Mouse (Mus musculus) embryonic facial prominence, embryonic 14.5 days (tissue): Measurements from ENCODE around the gene Gm10190. TPM values are rescaled to one million over a fixed set of nuclear protein-coding genes. Genes with fewer than 3 reads are reported as not detected.
A peak's percentile ranks its signal among the peaks of the same experiment; 100 is the strongest.
"Not testable (repeated sequence)": the region's sequence is repeated elsewhere in the genome, so short reads cannot be mapped to it uniquely, and the experiment has no call there.

Source experiments
- ATAC-seq: fragments of 200-750 bp; cut with Nextera tagmentation; 2 replicates; pipeline ENCODE4 v1.8.0; 2017; ENCODE audit warnings: low read depth, moderate number of reproducible peaks, moderate TSS enrichment
- DNase-seq: peaks from one replicate; pipeline ENCODE4 v3.0.0-alpha.2; 2015; ENCODE audit warnings: low spot score
- H3K27ac ChIP-seq: fragments of 300-500 bp; sonication (generic); replicated peaks from 2 replicates; pipeline ENCODE4 v1.5.1; 2014; ENCODE audit warnings: low read depth, mild to moderate bottlenecking, low read length, moderate library complexity
- H3K27me3 ChIP-seq: fragments of 300-500 bp; sonication (generic); replicated peaks from 2 replicates; pipeline ENCODE4 v1.6.1; 2014; ENCODE audit warnings: low read length; ENCODE audit not compliant: control insufficient read depth, insufficient read depth
- H3K36me3 ChIP-seq: fragments of 300-500 bp; sonication (generic); 2 replicates; pipeline ENCODE4 v1.6.1; 2014; ENCODE audit warnings: low read length, mixed read lengths; ENCODE audit not compliant: control insufficient read depth, insufficient read depth
- H3K4me1 ChIP-seq: fragments of 300-500 bp; sonication (generic); 2 replicates; pipeline ENCODE4 v1.6.1; 2014; ENCODE audit warnings: antibody characterized with exemption, low read length; ENCODE audit not compliant: control insufficient read depth, insufficient read depth
- H3K4me2 ChIP-seq: fragments of 300-500 bp; sonication (generic); 2 replicates; pipeline ENCODE4 v1.6.1; 2014; ENCODE audit warnings: low read depth, mild to moderate bottlenecking, low read length, moderate library complexity, mixed read lengths
- H3K4me3 ChIP-seq: fragments of 300-500 bp; sonication (generic); 2 replicates; pipeline ENCODE4 v1.5.1; 2014; ENCODE audit warnings: low read depth, mild to moderate bottlenecking, low read length
- H3K9ac ChIP-seq: fragments of 300-500 bp; sonication (generic); 2 replicates; pipeline ENCODE4 v1.6.1; 2014; ENCODE audit warnings: low read depth, mild to moderate bottlenecking, low read length, moderate library complexity, mixed read lengths
- H3K9me3 ChIP-seq: fragments of 300-500 bp; sonication (generic); 2 replicates; pipeline ENCODE4 v1.6.1; 2016; ENCODE audit warnings: low read length; ENCODE audit not compliant: control insufficient read depth
- WGBS: fragments of 180-500 bp; shearing (Covaris S2); extraction: QIAGEN DNeasy Blood & Tissue Kit; methylation state at CpG from one replicate; pipeline ENCODE4 v1.1.7; 2014; 5-methylcytosine and 5-hydroxymethylcytosine counted together
- polyA plus RNA-seq: library from polyadenylated mRNA; unstranded; fragments of >200 nt; fragmentation: Nextera tagmentation; extraction: Ambion mirVana; gene quantifications from 2 replicates; pipeline ENCODE4 v1.2.1, GENCODE M21; 2014

The Gm10190 gene
- polyA plus RNA-seq, 1 experiment from 2014 or later, result 0.75 TPM

DNA sequence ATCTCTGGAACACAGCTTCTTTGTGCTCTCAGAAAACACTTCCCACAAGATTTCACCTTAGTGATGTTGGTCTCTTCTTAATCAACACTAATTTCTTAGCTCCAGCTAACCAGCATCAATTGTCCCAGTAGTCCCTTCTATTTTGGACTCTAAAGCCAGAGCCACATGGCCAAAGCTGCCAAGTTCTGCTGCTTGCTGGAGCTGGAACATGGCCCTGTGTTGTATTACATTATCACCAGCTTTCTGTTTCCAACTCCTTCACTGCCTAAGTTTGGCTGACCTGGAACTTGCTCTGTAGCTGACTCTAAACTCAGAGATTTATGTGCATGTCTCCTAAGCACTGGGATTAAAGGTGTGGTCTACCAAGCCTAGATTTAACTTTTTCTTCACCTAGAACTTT is 5.0 kb upstream of the Gm10190 start:
- not testable (repeated sequence) for H3K36me3 ChIP-seq, H3K27me3 ChIP-seq, DNase-seq, H3K4me1 ChIP-seq, ATAC-seq, H3K27ac ChIP-seq, H3K9me3 ChIP-seq, H3K4me2 ChIP-seq, H3K9ac ChIP-seq, H3K4me3 ChIP-seq

DNA sequence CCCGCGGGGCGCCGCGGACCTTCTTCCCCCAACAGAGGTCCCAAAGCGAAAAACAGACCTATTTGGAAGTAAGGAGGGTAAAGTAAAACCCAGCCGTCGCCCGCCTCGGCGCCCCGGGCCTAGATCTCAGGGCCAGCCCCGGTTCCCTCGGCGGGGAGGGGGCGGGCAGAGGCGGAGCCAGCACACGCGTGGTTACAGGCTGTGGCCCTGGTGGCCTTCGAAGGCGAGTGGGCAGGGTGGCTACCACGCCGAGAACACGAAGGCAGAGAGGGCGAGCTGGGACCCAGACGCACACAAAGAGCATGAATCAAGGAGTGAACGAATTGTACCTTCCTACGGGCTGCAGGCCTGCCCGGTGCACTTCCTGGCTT is 370 bp upstream of the Gm10190 start:
- peak; percentile 80 for ATAC-seq
- WGBS, result 22% methylated on average over 24 of the region's 29 CpGs
- no peak for DNase-seq
- H3K36me3 ChIP-seq, result no peaks in the 10 kb centered on the region
- no peaks in the 10 kb centered on the region; the same call in 1 of the 2 replicates for H3K27me3 ChIP-seq
- H3K4me3 ChIP-seq, result peak overlapping the region; percentile 51
- H3K9me3 ChIP-seq, result no peaks in the 10 kb centered on the region
- H3K4me2 ChIP-seq, result peak overlapping the region; percentile 89
- peak overlapping the region; percentile 77; the same call in 1 of the 2 replicates for H3K27ac ChIP-seq
- H3K9ac ChIP-seq, result peak overlapping the region; percentile 82
- H3K4me1 ChIP-seq, result peaks cover 6% of the 10 kb centered on the region; the same call in 1 of the 2 replicates

DNA sequence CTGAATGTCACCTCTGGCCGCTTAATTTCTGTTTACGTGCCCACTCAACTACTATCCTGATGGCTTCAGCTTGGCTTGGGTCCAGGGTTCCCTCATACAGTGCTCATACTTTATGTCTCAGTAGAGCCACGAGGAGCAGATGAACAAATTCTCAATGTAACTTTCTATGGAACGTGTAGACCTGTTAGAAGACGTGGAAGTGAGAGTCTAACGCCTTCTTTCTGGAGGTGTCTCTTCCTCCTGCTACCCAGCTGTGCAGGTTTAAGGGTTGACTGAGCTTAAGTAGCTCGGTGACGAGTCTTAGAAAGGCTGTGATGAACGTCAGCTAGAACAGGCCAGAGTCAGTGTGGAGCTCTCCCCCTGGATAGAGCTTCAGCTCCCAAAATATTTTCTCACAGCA is 4.7 kb downstream of the Gm10190 start:
- no peaks in the 10 kb centered on the region for H3K27me3 ChIP-seq
- no peak overlapping the region for H3K9ac ChIP-seq
- H3K4me3 ChIP-seq, result no peak overlapping the region
- no peaks in the 10 kb centered on the region for H3K9me3 ChIP-seq
- no peak overlapping the region for H3K4me2 ChIP-seq
- H3K27ac ChIP-seq, result no peak overlapping the region
- 89% methylated on average over 9 of the region's 9 CpGs for WGBS
- no peaks in the 10 kb centered on the region for H3K36me3 ChIP-seq
- ATAC-seq, result no peak
- H3K4me1 ChIP-seq, result peaks cover 6% of the 10 kb centered on the region; the same call in 1 of the 2 replicates
- no peak for DNase-seq

DNA sequence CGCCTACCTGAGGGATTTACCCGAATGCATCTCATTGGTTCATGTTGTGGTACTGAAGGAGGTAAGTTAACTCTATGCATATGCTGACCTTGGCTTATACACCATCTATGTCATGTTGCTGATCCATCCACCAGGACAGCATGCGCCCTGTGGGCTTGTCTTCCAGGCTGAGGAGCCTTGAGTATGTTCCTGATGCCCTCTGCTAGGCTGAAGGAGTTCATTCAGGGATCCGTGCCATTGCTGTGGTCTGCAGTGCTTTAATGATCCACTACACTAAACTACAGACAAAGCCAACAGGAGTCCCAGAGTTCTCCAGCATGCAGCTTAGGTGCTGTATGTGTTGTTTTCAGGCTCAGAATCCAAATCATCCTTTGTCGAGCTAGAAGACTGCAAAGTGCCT is 6.1 kb downstream of the Gm10190 start:
- 86% methylated on average over 5 of the region's 5 CpGs for WGBS
- Histone ChIP-seq H3K27me3 (no peaks in the 10 kb centered on the region), H3K9me3 (no peaks in the 10 kb centered on the region), H3K4me1 (no peaks in the 10 kb centered on the region), H3K9ac (no peak overlapping the region), H3K4me2 (no peak overlapping the region), H3K27ac (no peak overlapping the region), H3K4me3 (no peak overlapping the region), H3K36me3 (no peaks in the 10 kb centered on the region)
- no peak for ATAC-seq
- no peak for DNase-seq

DNA sequence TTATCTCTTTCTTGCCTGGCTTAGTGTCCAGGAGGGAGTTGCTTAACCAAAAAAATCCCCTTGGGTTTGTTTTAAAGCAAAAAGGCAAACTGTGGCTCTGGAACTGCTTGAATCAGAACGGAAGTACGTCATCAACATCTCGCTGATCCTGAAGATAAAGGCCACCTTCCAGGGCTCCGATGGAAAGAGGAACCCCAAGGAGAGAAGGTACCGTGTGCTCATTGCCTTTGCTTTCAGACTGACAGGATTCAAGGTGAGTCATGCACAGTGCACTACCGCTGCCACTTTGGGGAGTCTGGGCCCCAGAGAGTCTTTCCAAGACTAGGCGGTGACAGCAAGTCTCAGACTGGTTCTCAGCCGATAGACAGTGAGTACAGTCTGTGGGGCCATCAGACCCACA is 13.1 kb downstream of the Gm10190 start:
- no peaks in the 10 kb centered on the region for H3K9me3 ChIP-seq
- no peak overlapping the region for H3K4me3 ChIP-seq
- no peak overlapping the region for H3K4me2 ChIP-seq
- DNase-seq, result no peak
- H3K27me3 ChIP-seq, result no peaks in the 10 kb centered on the region
- H3K4me1 ChIP-seq, result no peaks in the 10 kb centered on the region
- H3K27ac ChIP-seq, result no peak overlapping the region
- no peak for ATAC-seq
- H3K9ac ChIP-seq, result no peak overlapping the region
- WGBS, result 78% methylated on average over 8 of the region's 8 CpGs
- no peaks in the 10 kb centered on the region for H3K36me3 ChIP-seq

DNA sequence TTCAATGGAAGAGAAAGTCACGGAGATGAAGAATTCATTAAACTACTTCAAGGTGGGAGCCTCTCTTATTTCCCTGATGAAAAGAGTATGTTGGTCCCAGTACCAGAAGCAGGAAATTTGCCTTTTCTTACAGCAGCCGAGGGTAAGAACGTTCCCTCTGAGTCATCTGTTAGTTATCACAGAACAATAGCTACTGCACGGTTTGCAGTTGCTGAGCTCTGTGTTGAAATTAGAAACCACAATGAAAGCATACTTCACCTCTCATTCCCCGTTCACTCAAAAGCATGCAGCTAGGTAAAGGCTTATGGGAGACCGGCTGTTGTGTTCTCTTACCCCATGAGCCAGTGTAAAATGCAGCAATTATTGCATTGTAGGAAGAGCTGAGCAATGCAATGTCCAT is 26.1 kb downstream of the Gm10190 start:
- ATAC-seq, result peak; percentile 57; the same call in 1 of the 2 replicates
- H3K9ac ChIP-seq, result no peak overlapping the region
- peaks cover 8% of the 10 kb centered on the region for H3K4me1 ChIP-seq
- H3K4me2 ChIP-seq, result no peak overlapping the region
- 18% methylated on average over 6 of the region's 6 CpGs for WGBS
- H3K4me3 ChIP-seq, result no peak overlapping the region
- H3K9me3 ChIP-seq, result no peaks in the 10 kb centered on the region
- H3K27ac ChIP-seq, result peak overlapping the region; percentile 10; the same call in 1 of the 2 replicates
- no peaks in the 10 kb centered on the region for H3K36me3 ChIP-seq
- DNase-seq, result peak; percentile 56
- no peaks in the 10 kb centered on the region for H3K27me3 ChIP-seq

DNA sequence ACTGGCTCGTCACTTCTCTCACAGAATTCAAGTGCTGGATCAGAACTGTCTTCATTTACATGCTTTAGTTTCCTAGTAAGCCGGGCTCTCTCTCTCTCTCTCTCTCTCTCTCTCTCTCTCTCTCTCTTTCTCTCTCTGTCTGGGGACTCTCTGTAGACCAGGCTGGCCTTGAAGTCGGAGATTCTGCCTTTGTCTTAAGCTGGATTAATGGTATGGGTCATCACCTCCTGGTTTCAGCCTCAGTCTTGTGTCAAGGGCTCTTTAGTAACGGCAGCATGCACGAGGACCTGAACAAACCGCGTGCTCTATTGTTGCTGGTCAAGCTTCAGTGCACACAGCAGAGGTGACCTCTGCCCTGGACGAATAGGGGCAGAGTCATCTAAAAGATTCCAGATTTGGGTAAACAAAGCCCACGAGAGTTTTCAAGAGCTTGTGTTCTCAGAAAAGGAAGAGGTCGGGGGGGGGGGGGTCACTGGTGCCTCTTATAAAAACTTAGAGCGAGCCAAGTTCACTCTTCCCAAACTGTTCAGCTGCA is 26.7 kb downstream of the Gm10190 start:
- no peak overlapping the region for H3K4me3 ChIP-seq
- 45% methylated on average over 11 of the region's 11 CpGs for WGBS
- ATAC-seq (no peak), DNase-seq (peak; percentile 4)
- no peak overlapping the region for H3K9ac ChIP-seq
- no peaks in the 10 kb centered on the region for H3K27me3 ChIP-seq
- H3K4me1 ChIP-seq, result peaks cover 8% of the 10 kb centered on the region
- H3K4me2 ChIP-seq, result no peak overlapping the region
- no peaks in the 10 kb centered on the region for H3K36me3 ChIP-seq
- H3K27ac ChIP-seq, result no peak overlapping the region
- no peaks in the 10 kb centered on the region for H3K9me3 ChIP-seq

DNA sequence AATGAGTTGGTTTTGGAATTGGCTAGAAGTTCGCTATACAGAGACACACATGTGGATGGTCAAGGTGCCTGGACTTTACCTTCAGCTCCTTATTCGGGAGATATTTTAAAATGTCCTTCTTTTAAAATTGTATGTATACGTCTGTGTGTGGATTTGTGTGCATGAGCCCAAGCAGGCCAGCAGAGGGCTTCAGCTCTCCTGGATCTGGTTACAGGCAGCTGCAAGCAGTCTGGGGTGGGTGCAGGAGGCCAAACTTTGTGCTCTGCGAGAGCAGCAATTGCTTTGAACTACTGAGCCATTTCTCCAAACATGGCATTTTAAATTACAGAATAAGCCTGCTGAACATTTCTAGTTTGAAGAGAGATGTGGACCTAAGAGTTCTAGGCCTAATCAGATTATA is 28.1 kb downstream of the Gm10190 start:
- Histone ChIP-seq H3K27me3 (no peaks in the 10 kb centered on the region), H3K4me2 (no peak overlapping the region), H3K4me1 (peaks cover 8% of the 10 kb centered on the region), H3K27ac (no peak overlapping the region), H3K9me3 (no peaks in the 10 kb centered on the region), H3K4me3 (no peak overlapping the region), H3K9ac (no peak overlapping the region), H3K36me3 (no peaks in the 10 kb centered on the region)
- no peak for ATAC-seq
- 75% methylated on average over 4 of the region's 4 CpGs for WGBS
- peak; percentile 25 for DNase-seq

DNA sequence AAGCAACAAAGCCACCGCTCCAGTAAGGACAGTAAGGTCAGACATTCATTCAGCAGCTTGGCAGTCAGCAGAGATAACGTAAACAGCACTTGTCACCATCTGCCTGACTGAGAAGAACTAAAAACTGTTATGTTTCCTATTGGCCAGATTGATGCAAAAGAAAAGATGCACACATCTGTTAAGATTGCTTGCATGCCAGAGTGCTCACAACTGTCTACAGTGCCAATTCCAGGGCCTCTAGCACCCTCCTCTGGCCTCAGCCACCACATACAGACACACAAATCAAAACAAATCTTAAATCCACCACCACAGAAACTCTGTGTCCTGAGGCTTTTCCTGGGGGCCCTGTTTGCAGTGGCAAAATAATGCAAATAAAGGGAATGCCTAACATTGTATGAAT is 41.0 kb downstream of the Gm10190 start:
- Histone ChIP-seq H3K36me3 (no peaks in the 10 kb centered on the region), H3K4me1 (no peaks in the 10 kb centered on the region), H3K27ac (no peak overlapping the region), H3K4me3 (no peak overlapping the region), H3K9ac (no peak overlapping the region), H3K9me3 (no peaks in the 10 kb centered on the region), H3K4me2 (no peak overlapping the region), H3K27me3 (no peaks in the 10 kb centered on the region)
- ATAC-seq (no peak), DNase-seq (peak; percentile 46)
- WGBS, result 79% methylated on average over 2 of the region's 2 CpGs
